8 mouse cellular contexts compared by ENCODE assay signal in the genomic region with DNA sequence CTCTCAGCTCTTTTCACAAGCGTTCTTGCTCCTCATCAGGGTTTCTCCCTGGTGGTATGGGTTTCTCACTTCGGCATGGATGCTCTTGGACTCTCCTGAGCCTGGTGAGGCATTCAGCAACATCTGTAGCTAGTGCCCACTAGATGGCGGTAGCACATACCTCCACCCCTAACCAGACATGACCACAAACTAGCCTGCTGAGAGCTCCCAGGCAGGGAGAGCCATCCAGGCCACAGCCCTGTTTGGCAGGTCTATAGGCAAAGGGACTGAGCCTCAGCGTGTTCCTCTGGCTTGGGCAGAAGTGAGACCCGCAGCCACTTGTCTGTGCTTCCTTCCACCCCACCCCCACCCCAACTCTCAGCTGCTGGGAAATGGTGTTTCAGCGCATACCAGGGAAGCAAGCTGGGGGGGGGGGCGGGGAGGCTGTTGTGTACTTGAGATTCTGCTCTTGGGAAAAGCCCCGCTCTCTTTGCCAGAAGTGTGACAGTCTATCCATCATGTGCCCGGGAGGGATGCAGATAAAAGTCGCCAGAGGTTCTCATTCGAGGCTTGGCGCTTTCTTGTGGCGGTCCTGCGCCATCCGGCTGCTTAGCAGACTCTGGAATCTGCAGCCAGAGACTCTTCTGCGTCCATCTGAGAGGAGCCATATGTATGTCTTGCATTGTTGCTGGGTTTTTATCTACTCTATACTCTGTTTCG.
DNase-seq lines count a peak whose midpoint lies in the region; ATAC-seq lines count a peak whose summit lies in the region.

No protein-coding gene starts in this region.

- H3K36me3 ChIP-seq in hindbrain, embryonic 16.5 days (ENCODE audit: control insufficient read depth, insufficient read depth, low read length): no peaks in the 10 kb centered on the region

- peak overlapping the region; percentile 28; the same call in 1 of the 2 replicates for H3K9ac ChIP-seq in hindbrain, embryonic 16.5 days (ENCODE audit: low read depth, low read length)

- peaks cover 9% of the 10 kb centered on the region for H3K9me3 ChIP-seq in hindbrain, embryonic 16.5 days (ENCODE audit: control insufficient read depth, low read length)

- H3K27me3 ChIP-seq in hindbrain, embryonic 16.5 days (replicated peaks; ENCODE audit: control insufficient read depth, insufficient read depth, low read length): no peaks in the 10 kb centered on the region

- peak; percentile 78 for DNase-seq in adrenal gland, adult 2 months
- DNase-seq in embryo, embryonic 10 days (ENCODE audit: low spot score): peak; percentile 91
- DNase-seq in gastrocnemius, postnatal 10 days: peak; percentile 58
- peak; percentile 49 to 59 for DNase-seq in layer of hippocampus, postnatal 36 days
- peak; percentile 85 for DNase-seq in lung, postnatal 36 days
- peak; percentile 76 to 77 for DNase-seq in right cerebral cortex, postnatal 10 days (ENCODE audit: low spot score in 2 of 2)

- H3K4me3 ChIP-seq in hindbrain, embryonic 16.5 days (ENCODE audit: low read length): no peak overlapping the region

- H3K4me2 ChIP-seq in hindbrain, embryonic 16.5 days (ENCODE audit: low read length): peak overlapping the region; percentile 24; the same call in 1 of the 2 replicates

- ATAC-seq in hindbrain, embryonic 16.5 days: peak; percentile 96
- no peak for ATAC-seq in erythroblast, adult 5-6 weeks (replicated peaks; ENCODE audit: low FRiP score, poor library complexity, severe bottlenecking)

- WGBS in hindbrain, embryonic 16.5 days: 30% methylated on average over 17 of the region's 17 CpGs

- no peaks in the 10 kb centered on the region; the same call in 1 of the 2 replicates for H3K4me1 ChIP-seq in hindbrain, embryonic 16.5 days (ENCODE audit: control insufficient read depth, insufficient read depth, low read depth, low read length)

- 0 out of 2 replicates have a peak overlapping the region, but pooled peaks have one; percentile 18 for H3K27ac ChIP-seq in hindbrain, embryonic 16.5 days (ENCODE audit: low read depth, low read length)
